Mouse (Mus musculus): ENCODE measurements around the gene Vmn2r32.
"Not testable (repeated sequence)": the region's sequence is repeated elsewhere in the genome, so short reads cannot be mapped to it uniquely, and the experiment has no call there.

The Vmn2r32 gene

DNA sequence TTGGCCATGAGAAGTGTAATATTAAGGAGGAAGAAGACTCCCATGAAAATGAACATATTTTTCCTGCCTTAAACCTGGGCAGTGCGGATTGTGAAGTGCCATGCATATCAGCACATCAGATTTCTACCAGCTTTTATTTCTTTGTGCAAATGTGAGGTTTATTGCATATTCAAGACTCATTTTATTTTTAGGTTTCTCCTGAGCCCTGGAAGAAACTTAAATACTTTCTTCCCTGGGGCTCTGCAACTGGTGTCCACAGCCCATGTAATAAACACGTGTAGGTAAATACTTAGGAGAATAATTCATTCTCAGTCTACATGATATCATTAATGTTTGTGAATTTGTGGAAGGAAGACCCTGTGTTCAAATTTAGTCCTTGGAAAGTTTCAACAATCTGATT, at the start of gene Vmn2r32:
TSS of gene Vmn2r32 (minus strand) at position 101 of the 400 bp plus-strand sequence.
- DNase-seq (ENCODE audit: inconsistent age in 2 of 2, low spot score in 1 of 2): not testable (repeated sequence)

All from adrenal gland, adult (tissue).